Mouse (Mus musculus): Measurements from ENCODE around the gene Izumo4. TPM values are rescaled to one million over a fixed set of nuclear protein-coding genes. Genes with fewer than 3 reads are reported as not detected.
A peak's percentile ranks its signal among the peaks of the same experiment; 100 is the strongest.

Izumo4 gene
- polyA plus RNA-seq, 1 experiment from 2014 or later = 7.9 TPM

DNA sequence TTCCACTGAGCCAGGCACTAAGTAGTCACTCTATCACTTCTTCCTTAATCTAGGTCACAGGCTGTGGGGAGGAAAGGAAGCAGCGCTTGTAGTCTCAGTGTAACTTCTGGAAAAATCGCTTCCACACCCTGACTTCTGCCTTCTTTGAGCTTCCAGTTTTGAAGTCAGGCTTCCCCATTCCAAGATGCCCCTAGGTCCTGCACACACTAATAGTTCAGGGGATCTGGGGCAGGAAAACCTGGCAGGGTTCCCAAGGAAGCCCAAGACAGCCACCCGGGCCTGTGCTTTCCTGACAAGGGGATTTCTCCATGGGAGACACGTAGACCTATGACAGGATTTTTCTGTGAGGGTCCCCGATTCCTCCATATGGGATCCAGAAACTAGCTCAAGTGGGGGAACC lies 39.2 kb downstream of the Izumo4 start:
- no peak for TF ChIP-seq CTCF (IDR thresholded peaks at IDR 0.05; ENCODE audit: low read depth)
- no peak for TF ChIP-seq EP300 (IDR thresholded peaks at IDR 0.05; ENCODE audit: low read depth)
- WGBS (ENCODE audit: insufficient replicate concordance) = 9% methylated on average over 5 of the region's 5 CpGs
- H3K4me1 ChIP-seq (ENCODE audit: insufficient read depth) = peaks cover 51% of the 10 kb centered on the region

DNA sequence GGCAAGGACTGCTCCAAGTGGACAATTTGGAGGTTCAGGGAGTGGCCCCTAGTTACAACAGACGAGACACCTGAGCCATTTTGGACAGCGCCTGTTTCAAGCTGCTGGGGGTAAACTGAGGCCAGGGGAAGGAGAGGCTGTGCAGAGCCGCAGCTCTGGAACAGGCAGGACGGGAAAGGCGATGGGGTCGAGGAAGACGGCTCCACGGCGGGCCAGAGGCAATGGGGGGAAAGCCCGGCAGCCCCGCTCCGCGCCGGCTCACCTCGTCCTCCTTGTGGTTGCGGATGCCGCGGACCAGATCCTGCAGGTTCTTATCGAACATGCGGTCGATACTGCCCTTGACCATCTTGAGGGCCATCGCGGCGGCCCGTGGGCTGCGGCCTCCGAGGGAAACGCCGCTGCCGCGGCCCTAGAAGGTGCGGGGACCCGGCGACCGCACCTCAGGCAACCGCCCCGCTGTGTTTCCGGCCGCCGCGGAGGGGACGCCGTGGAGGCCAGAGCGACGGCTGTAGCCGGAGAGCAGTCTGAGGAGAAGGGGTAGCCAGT lies 39.7 kb downstream of the Izumo4 start:
- H3K9me3 ChIP-seq (ENCODE audit: low read length) = no peaks in the 10 kb centered on the region
- under 1% methylated on average over 45 of the region's 46 CpGs for WGBS (ENCODE audit: insufficient replicate concordance)
- peak overlapping the region; percentile 99 for H3K4me3 ChIP-seq (ENCODE audit: low read depth, low read length)
- H3K36me3 ChIP-seq (replicated peaks; ENCODE audit: insufficient read depth, low read length) = peaks cover 6% of the 10 kb centered on the region; the same call in 1 of the 2 replicates
- no peak for DNase-seq
- no peaks in the 10 kb centered on the region for H3K27me3 ChIP-seq (ENCODE audit: insufficient read depth, low read length)
- H3K27ac ChIP-seq (ENCODE audit: low read depth) = peak overlapping the region; percentile 75
- ATAC-seq = peak; percentile 40
- H3K9ac ChIP-seq (replicated peaks) = peak overlapping the region; percentile 97
- peak overlapping the region; percentile 90 for H3K4me2 ChIP-seq (ENCODE audit: low read depth, low read length)
- H3K4me1 ChIP-seq (ENCODE audit: insufficient read depth) = peaks cover 47% of the 10 kb centered on the region
- no peak for TF ChIP-seq CTCF (IDR thresholded peaks at IDR 0.05; ENCODE audit: low read depth)
- no peak for TF ChIP-seq EP300 (IDR thresholded peaks at IDR 0.05; ENCODE audit: low read depth)

More for the DNA sequence above, 39.2 kb downstream of the Izumo4 start:
- H3K4me2 ChIP-seq (ENCODE audit: low read depth, low read length) = peak overlapping the region; percentile 90
- H3K36me3 ChIP-seq (replicated peaks; ENCODE audit: insufficient read depth, low read length) = peaks cover 10% of the 10 kb centered on the region; the same call in 1 of the 2 replicates
- H3K9ac ChIP-seq (replicated peaks) = peak overlapping the region; percentile 97
- H3K27ac ChIP-seq (ENCODE audit: low read depth) = peak overlapping the region; percentile 75
- no peaks in the 10 kb centered on the region for H3K9me3 ChIP-seq (ENCODE audit: low read length)
- ATAC-seq = no peak
- no peak for DNase-seq
- H3K27me3 ChIP-seq (ENCODE audit: insufficient read depth, low read length) = no peaks in the 10 kb centered on the region
- H3K4me3 ChIP-seq (ENCODE audit: low read depth, low read length) = peak overlapping the region; percentile 99

DNA sequence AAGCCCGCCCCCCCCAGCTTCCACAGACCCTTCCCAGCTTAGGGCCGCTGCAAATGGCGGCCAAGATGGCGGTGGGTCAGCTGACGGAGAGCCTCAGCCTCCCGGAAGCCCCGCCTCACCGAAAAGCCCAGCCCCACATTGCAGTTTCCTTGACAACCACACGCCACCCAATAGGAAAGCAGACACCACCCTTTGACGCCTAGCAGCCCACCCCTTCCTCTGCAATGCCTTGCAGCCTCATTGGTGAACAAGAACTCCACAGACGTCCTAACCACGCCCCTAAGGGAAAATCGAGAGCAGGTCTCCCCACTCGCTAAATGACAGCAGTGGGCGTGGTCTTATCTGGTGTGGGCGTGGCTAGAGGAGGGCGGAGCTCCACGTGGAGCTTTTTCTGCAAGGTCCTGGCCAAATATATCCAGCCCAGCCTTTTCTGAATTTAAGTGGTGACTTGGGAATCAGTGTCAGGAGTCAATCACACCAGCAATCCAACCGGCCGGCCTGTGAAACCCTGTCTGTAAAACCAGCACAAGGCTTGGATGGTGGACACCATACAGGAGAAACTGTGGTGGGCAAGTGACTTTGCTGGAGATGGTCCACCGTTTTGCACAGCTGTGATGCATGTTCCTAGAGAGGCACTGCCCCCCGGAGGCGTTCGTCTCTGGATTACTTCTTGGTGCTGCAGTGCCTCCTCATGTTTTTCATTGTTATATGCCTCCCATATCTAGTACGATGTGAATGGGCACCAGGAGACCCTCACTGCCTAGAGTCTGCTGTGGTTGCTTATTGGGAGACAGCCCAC lies 40.4 kb downstream of the Izumo4 start, which contains the start of gene Ap3d1:
Gene Ap3d1, minus strand, starts transcription at position 85 of the 799 bp plus-strand sequence.
- peak within 1 kb of the TSS; percentile 99 for H3K4me3 ChIP-seq (ENCODE audit: low read depth, low read length)
- H3K9me3 ChIP-seq (ENCODE audit: low read length) = no peaks in the 10 kb centered on the region
- ATAC-seq = peak; percentile 99
- peaks cover 42% of the 10 kb centered on the region for H3K4me1 ChIP-seq (ENCODE audit: insufficient read depth)
- peak; percentile 97 for DNase-seq
- 0 out of 2 replicates have a peak, but pooled peaks cover 1% of the 10 kb centered on the region for H3K36me3 ChIP-seq (replicated peaks; ENCODE audit: insufficient read depth, low read length)
- TF ChIP-seq EP300 (IDR thresholded peaks at IDR 0.05; ENCODE audit: low read depth) (no peak), CTCF (IDR thresholded peaks at IDR 0.05; ENCODE audit: low read depth) (no peak; the same call in 1 of the 2 replicates)
- peak within 1 kb of the TSS; percentile 75 for H3K27ac ChIP-seq (ENCODE audit: low read depth)
- peak within 1 kb of the TSS; percentile 90 for H3K4me2 ChIP-seq (ENCODE audit: low read depth, low read length)
- WGBS (ENCODE audit: insufficient replicate concordance) = 2% methylated on average over 23 of the region's 25 CpGs
- no peaks in the 10 kb centered on the region for H3K27me3 ChIP-seq (ENCODE audit: insufficient read depth, low read length)
- peak within 1 kb of the TSS; percentile 97 for H3K9ac ChIP-seq (replicated peaks)

DNA sequence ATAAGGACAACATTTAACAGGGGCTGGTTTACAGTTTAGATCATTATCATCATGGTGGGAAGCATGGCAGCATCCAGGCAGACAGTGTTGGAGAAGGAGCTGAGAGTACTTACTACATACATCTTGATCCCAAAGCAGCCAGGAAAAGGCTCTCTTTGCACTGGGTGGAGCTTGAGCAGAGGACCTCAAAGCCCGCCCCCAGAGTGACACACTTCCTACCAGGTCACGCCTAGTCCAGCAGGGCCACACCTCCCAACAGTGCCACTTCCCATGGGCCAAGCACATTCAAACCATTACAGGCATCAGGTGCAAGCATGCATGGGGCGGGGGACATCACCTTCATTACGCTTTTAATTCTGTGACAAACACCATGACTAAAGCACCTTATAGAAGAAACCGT lies 42.3 kb downstream of the Izumo4 start:
- Histone ChIP-seq H3K27ac (ENCODE audit: low read depth) (no peak overlapping the region), H3K9me3 (ENCODE audit: low read length) (no peaks in the 10 kb centered on the region), H3K9ac (replicated peaks) (no peak overlapping the region), H3K4me1 (ENCODE audit: insufficient read depth) (peaks cover 29% of the 10 kb centered on the region), H3K27me3 (ENCODE audit: insufficient read depth, low read length) (no peaks in the 10 kb centered on the region), H3K4me2 (ENCODE audit: low read depth, low read length) (no peak overlapping the region), H3K36me3 (replicated peaks; ENCODE audit: insufficient read depth, low read length) (no peaks in the 10 kb centered on the region), H3K4me3 (ENCODE audit: low read depth, low read length) (no peak overlapping the region)
- DNase-seq = peak; percentile 85
- WGBS (ENCODE audit: insufficient replicate concordance) = 32% methylated on average over 5 of the region's 5 CpGs
- TF ChIP-seq CTCF (IDR thresholded peaks at IDR 0.05; ENCODE audit: low read depth) (no peak), EP300 (IDR thresholded peaks at IDR 0.05; ENCODE audit: low read depth) (no peak)
- peak; percentile 33 for ATAC-seq

DNA sequence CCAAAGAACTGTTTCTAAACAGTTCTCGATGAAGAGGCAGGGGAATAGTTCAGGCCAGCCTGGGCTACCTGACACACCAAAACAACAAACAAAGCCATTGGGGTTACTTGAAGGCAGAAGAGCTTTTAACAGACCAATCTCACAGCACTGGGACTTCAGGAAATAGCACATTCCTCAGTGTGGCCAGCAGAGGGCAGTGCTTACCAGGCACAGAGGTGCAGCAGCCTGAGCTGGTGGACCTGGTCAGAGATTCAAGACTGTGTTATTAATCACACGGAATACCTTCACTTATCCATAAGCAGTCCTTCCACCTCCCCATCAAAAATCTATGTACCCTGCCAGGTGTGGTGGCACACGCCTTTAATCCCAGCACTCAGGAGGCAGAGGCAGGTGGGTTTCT lies 45.4 kb downstream of the Izumo4 start:
- Histone ChIP-seq H3K4me2 (ENCODE audit: low read depth, low read length) (no peak overlapping the region), H3K27ac (ENCODE audit: low read depth) (no peak overlapping the region), H3K4me3 (ENCODE audit: low read depth, low read length) (no peak overlapping the region), H3K4me1 (ENCODE audit: insufficient read depth) (peaks cover 23% of the 10 kb centered on the region), H3K9me3 (ENCODE audit: low read length) (no peaks in the 10 kb centered on the region), H3K9ac (replicated peaks) (no peak overlapping the region), H3K36me3 (replicated peaks; ENCODE audit: insufficient read depth, low read length) (no peaks in the 10 kb centered on the region), H3K27me3 (ENCODE audit: insufficient read depth, low read length) (no peaks in the 10 kb centered on the region)
- TF ChIP-seq CTCF (IDR thresholded peaks at IDR 0.05; ENCODE audit: low read depth) = peak; percentile 99
- TF ChIP-seq EP300 (IDR thresholded peaks at IDR 0.05; ENCODE audit: low read depth) = no peak
- WGBS (ENCODE audit: insufficient replicate concordance) = 9% methylated on average over 3 of the region's 3 CpGs
- ATAC-seq = no peak
- DNase-seq = peak; percentile 86

DNA sequence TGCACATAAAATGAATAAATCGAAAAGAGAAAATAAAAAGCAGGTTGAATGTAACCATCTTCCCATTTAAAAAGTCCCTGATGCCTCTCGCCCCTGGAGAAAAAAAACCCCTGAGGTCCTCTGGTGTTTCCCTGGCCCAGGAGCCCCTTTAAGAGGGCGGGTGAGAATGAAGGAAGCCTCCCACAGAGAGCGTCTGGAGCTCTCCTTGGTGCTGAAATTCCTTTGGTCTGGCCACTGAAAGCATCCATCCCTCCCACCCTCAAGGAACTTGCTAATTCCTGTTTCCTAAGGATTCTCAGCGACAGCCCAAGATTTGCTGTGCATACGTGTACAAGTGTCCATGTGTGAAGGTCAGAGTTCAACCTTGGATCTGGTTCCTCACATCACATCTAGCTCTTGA lies 46.6 kb downstream of the Izumo4 start:
- DNase-seq (peak; percentile 70), ATAC-seq (no peak)
- no peaks in the 10 kb centered on the region for H3K27me3 ChIP-seq (ENCODE audit: insufficient read depth, low read length)
- no peak overlapping the region for H3K4me2 ChIP-seq (ENCODE audit: low read depth, low read length)
- no peak overlapping the region for H3K27ac ChIP-seq (ENCODE audit: low read depth)
- H3K4me1 ChIP-seq (ENCODE audit: insufficient read depth) = peaks cover 27% of the 10 kb centered on the region
- H3K9me3 ChIP-seq (ENCODE audit: low read length) = no peaks in the 10 kb centered on the region
- H3K36me3 ChIP-seq (replicated peaks; ENCODE audit: insufficient read depth, low read length) = no peaks in the 10 kb centered on the region
- 5% methylated on average over 6 of the region's 6 CpGs for WGBS (ENCODE audit: insufficient replicate concordance)
- no peak for TF ChIP-seq CTCF (IDR thresholded peaks at IDR 0.05; ENCODE audit: low read depth)
- no peak for TF ChIP-seq EP300 (IDR thresholded peaks at IDR 0.05; ENCODE audit: low read depth)
- no peak overlapping the region for H3K9ac ChIP-seq (replicated peaks)
- H3K4me3 ChIP-seq (ENCODE audit: low read depth, low read length) = no peak overlapping the region
